Mouse (Mus musculus) embryonic fibroblast, embryonic 13.5 days (primary cell): ENCODE measurements around the gene Kif6.

ENCODE experiments used
- CTCF ChIP-seq: IDR thresholded peaks from 2 replicates; pipeline ENCODE4 v1.5.1; 2011; ENCODE audit warnings: mild to moderate bottlenecking, control low read depth, low read length, moderate library complexity, borderline replicate concordance; ENCODE audit not compliant: insufficient read depth
- POLR2A ChIP-seq: IDR thresholded peaks from 2 replicates; pipeline ENCODE4 v1.6.1; 2011; ENCODE audit warnings: low read depth, mild to moderate bottlenecking, control low read depth, low read length, moderate library complexity

DNA sequence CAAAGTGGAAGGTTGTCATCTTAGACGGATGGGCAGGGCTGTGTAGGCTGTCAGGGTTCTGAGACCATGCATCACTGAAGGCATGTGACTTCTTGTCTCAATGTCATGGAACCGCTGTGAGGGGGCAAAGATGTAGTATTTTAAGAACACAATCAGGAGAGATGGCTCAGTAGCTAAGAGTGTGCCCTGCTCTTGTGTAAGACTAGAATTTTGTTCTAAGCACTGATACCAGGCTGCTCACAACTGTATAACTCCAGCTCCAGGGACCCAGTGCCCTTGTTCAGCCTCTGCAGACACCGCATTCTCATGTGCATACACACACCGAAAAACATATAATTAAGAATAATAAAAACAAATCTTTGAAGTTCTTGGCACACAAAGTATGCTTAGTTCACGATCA lies 57.5 kb downstream of the Kif6 start:
- TF ChIP-seq POLR2A (no peak), CTCF (no peak)
